Mouse (Mus musculus) forebrain, embryonic 13.5 days (tissue): Measurements from ENCODE around the gene Gm42791. TPM values are rescaled to one million over a fixed set of nuclear protein-coding genes. Genes with fewer than 3 reads are reported as not detected.

Experiments used
- ATAC-seq: fragments of 200-750 bp; cut with Nextera tagmentation; 2 replicates; pipeline ENCODE4 v1.8.0; 2017
- H3K27ac ChIP-seq: fragments of 300-500 bp; sonication (generic); 2 replicates; pipeline ENCODE4 v1.5.1; 2015; ENCODE audit warnings: inconsistent platforms, mild to moderate bottlenecking, moderate library complexity
- H3K27me3 ChIP-seq: fragments of 300-500 bp; sonication (generic); 2 replicates; pipeline ENCODE4 v1.6.1; 2015; ENCODE audit warnings: mild to moderate bottlenecking, inconsistent platforms
- H3K36me3 ChIP-seq: fragments of 300-500 bp; sonication (generic); 2 replicates; pipeline ENCODE4 v1.6.1; 2015; ENCODE audit warnings: mild to moderate bottlenecking, inconsistent platforms; ENCODE audit not compliant: poor library complexity, severe bottlenecking
- H3K4me1 ChIP-seq: fragments of 300-500 bp; sonication (generic); 2 replicates; pipeline ENCODE4 v1.6.1; 2015; ENCODE audit warnings: inconsistent platforms
- H3K4me2 ChIP-seq: fragments of 300-500 bp; sonication (generic); 2 replicates; pipeline ENCODE4 v1.6.1; 2015; ENCODE audit warnings: inconsistent platforms, mild to moderate bottlenecking, moderate library complexity
- H3K4me3 ChIP-seq: fragments of 300-500 bp; sonication (generic); 2 replicates; pipeline ENCODE4 v1.5.1; 2015; ENCODE audit warnings: mild to moderate bottlenecking, inconsistent platforms
- H3K9ac ChIP-seq: fragments of 300-500 bp; sonication (generic); 2 replicates; pipeline ENCODE4 v1.6.1; 2015; ENCODE audit warnings: mild to moderate bottlenecking, inconsistent platforms
- H3K9me3 ChIP-seq: fragments of 300-500 bp; sonication (generic); replicated peaks from 2 replicates; pipeline ENCODE4 v1.6.1; 2016; ENCODE audit warnings: inconsistent platforms
- WGBS: fragments of 180-500 bp; shearing (Covaris S2); methylation state at CpG from one replicate; pipeline ENCODE4 v1.1.7; 2015; 5-methylcytosine and 5-hydroxymethylcytosine counted together
- polyA plus RNA-seq: library from polyadenylated mRNA; unstranded; fragments of >200 nt; fragmentation: Nextera tagmentation; extraction: Ambion mirVana; gene quantifications from 2 replicates; pipeline ENCODE4 v1.2.1, GENCODE M21; 2015

The Gm42791 gene
- polyA plus RNA-seq, 1 experiment from 2014 or later = 3.5 TPM

- Histone ChIP-seq H3K9ac (no peak overlapping the region), H3K4me3 (no peak overlapping the region), H3K9me3 (no peaks in the 10 kb centered on the region), H3K4me1 (peaks cover 25% of the 10 kb centered on the region), H3K36me3 (peaks cover 59% of the 10 kb centered on the region), H3K27ac (no peak overlapping the region), H3K4me2 (no peak overlapping the region), H3K27me3 (no peaks in the 10 kb centered on the region)
- 44% methylated on average over 6 of the region's 6 CpGs for WGBS
- ATAC-seq = no peak
Measured at GRCm38 (mm10) chr5:148909402-148909801, 85.5 kb downstream of the Gm42791 start.

- Histone ChIP-seq H3K9me3 (no peaks in the 10 kb centered on the region), H3K4me2 (no peak overlapping the region), H3K27me3 (no peaks in the 10 kb centered on the region), H3K27ac (peak overlapping the region; percentile 31; the same call in 1 of the 2 replicates), H3K4me3 (no peak overlapping the region), H3K4me1 (peaks cover 25% of the 10 kb centered on the region), H3K36me3 (peaks cover 61% of the 10 kb centered on the region), H3K9ac (no peak overlapping the region)
- peak; percentile 55 for ATAC-seq
- 21% methylated on average over 7 of the region's 7 CpGs for WGBS
Measured at GRCm38 (mm10) chr5:148909057-148909395, 85.9 kb downstream of the Gm42791 start.

- Histone ChIP-seq H3K9ac (no peak overlapping the region; the same call in 1 of the 2 replicates), H3K4me2 (no peak overlapping the region), H3K27ac (peak overlapping the region; percentile 31; the same call in 1 of the 2 replicates), H3K4me3 (no peak overlapping the region), H3K36me3 (peaks cover 62% of the 10 kb centered on the region), H3K4me1 (peaks cover 25% of the 10 kb centered on the region), H3K27me3 (no peaks in the 10 kb centered on the region), H3K9me3 (no peaks in the 10 kb centered on the region)
- WGBS = 66% methylated on average over 17 of the region's 17 CpGs
- peak; percentile 40 for ATAC-seq
Measured at GRCm38 (mm10) chr5:148908191-148909056, 86.5 kb downstream of the Gm42791 start.

- peaks cover 25% of the 10 kb centered on the region for H3K4me1 ChIP-seq
- ATAC-seq = no peak
- H3K27ac ChIP-seq = no peak overlapping the region
- 87% methylated on average over 4 of the region's 4 CpGs for WGBS
- no peaks in the 10 kb centered on the region for H3K27me3 ChIP-seq
- H3K36me3 ChIP-seq = peaks cover 51% of the 10 kb centered on the region
- H3K9me3 ChIP-seq = no peaks in the 10 kb centered on the region
- no peak overlapping the region for H3K4me2 ChIP-seq
- no peak overlapping the region for H3K9ac ChIP-seq
- H3K4me3 ChIP-seq = no peak overlapping the region
Measured at GRCm38 (mm10) chr5:148906305-148906704, 88.6 kb downstream of the Gm42791 start.

- Histone ChIP-seq H3K9ac (no peak overlapping the region), H3K4me2 (no peak overlapping the region), H3K4me3 (no peak overlapping the region), H3K36me3 (peaks cover 44% of the 10 kb centered on the region), H3K4me1 (peaks cover 25% of the 10 kb centered on the region), H3K27me3 (no peaks in the 10 kb centered on the region), H3K9me3 (no peaks in the 10 kb centered on the region), H3K27ac (no peak overlapping the region)
- ATAC-seq = no peak
- 76% methylated on average over 6 of the region's 6 CpGs for WGBS
Measured at GRCm38 (mm10) chr5:148904846-148905245, 90.1 kb downstream of the Gm42791 start.

- H3K4me3 ChIP-seq = no peak overlapping the region
- H3K36me3 ChIP-seq = peaks cover 30% of the 10 kb centered on the region
- no peaks in the 10 kb centered on the region for H3K27me3 ChIP-seq
- WGBS = 97% methylated on average over 7 of the region's 7 CpGs
- H3K4me1 ChIP-seq = peaks cover 27% of the 10 kb centered on the region
- no peak overlapping the region for H3K9ac ChIP-seq
- no peak overlapping the region for H3K27ac ChIP-seq
- H3K4me2 ChIP-seq = no peak overlapping the region
- no peaks in the 10 kb centered on the region for H3K9me3 ChIP-seq
- no peak for ATAC-seq
Measured at GRCm38 (mm10) chr5:148899361-148899760, 95.6 kb downstream of the Gm42791 start.

- no peak overlapping the region for H3K4me3 ChIP-seq
- ATAC-seq = peak; percentile 48; the same call in 1 of the 2 replicates
- H3K27me3 ChIP-seq = no peaks in the 10 kb centered on the region
- 0 out of 2 replicates have a peak overlapping the region, but pooled peaks have one; percentile 21 for H3K9ac ChIP-seq
- no peak overlapping the region for H3K4me2 ChIP-seq
- no peak overlapping the region; the same call in 1 of the 2 replicates for H3K27ac ChIP-seq
- H3K36me3 ChIP-seq = peaks cover 31% of the 10 kb centered on the region
- peaks cover 27% of the 10 kb centered on the region for H3K4me1 ChIP-seq
- no peaks in the 10 kb centered on the region for H3K9me3 ChIP-seq
- 63% methylated on average over 12 of the region's 12 CpGs for WGBS
Measured at GRCm38 (mm10) chr5:148897941-148898417, 97.0 kb downstream of the Gm42791 start.

- peak; percentile 16; the same call in 1 of the 2 replicates for ATAC-seq
- Histone ChIP-seq H3K36me3 (peaks cover 35% of the 10 kb centered on the region), H3K4me1 (peaks cover 27% of the 10 kb centered on the region), H3K27me3 (no peaks in the 10 kb centered on the region), H3K9me3 (no peaks in the 10 kb centered on the region), H3K4me2 (no peak overlapping the region), H3K4me3 (no peak overlapping the region), H3K9ac (no peak overlapping the region), H3K27ac (no peak overlapping the region)
- WGBS = 82% methylated on average over 14 of the region's 14 CpGs
Measured at GRCm38 (mm10) chr5:148897069-148897702, 97.8 kb downstream of the Gm42791 start.

- WGBS = 88% methylated on average over 10 of the region's 10 CpGs
- Histone ChIP-seq H3K4me2 (no peak overlapping the region), H3K9ac (no peak overlapping the region), H3K9me3 (no peaks in the 10 kb centered on the region), H3K4me3 (no peak overlapping the region), H3K27me3 (no peaks in the 10 kb centered on the region), H3K4me1 (peaks cover 27% of the 10 kb centered on the region), H3K36me3 (peaks cover 42% of the 10 kb centered on the region), H3K27ac (no peak overlapping the region)
- no peak for ATAC-seq
Measured at GRCm38 (mm10) chr5:148896515-148896914, 98.4 kb downstream of the Gm42791 start.

- H3K27me3 ChIP-seq = no peaks in the 10 kb centered on the region
- WGBS = 90% methylated on average over 7 of the region's 7 CpGs
- H3K36me3 ChIP-seq = peaks cover 42% of the 10 kb centered on the region
- no peak overlapping the region for H3K4me3 ChIP-seq
- no peak overlapping the region for H3K27ac ChIP-seq
- no peak for ATAC-seq
- H3K4me2 ChIP-seq = no peak overlapping the region
- H3K9ac ChIP-seq = no peak overlapping the region
- H3K4me1 ChIP-seq = peaks cover 27% of the 10 kb centered on the region
- H3K9me3 ChIP-seq = no peaks in the 10 kb centered on the region
Measured at GRCm38 (mm10) chr5:148895833-148896232, 99.1 kb downstream of the Gm42791 start.

GRCm38 (mm10) chr5:148895034-148895433 lies 99.9 kb downstream of the Gm42791 start:
- Histone ChIP-seq H3K36me3 (peaks cover 49% of the 10 kb centered on the region), H3K4me2 (no peak overlapping the region), H3K27me3 (no peaks in the 10 kb centered on the region), H3K4me1 (peaks cover 27% of the 10 kb centered on the region), H3K9me3 (no peaks in the 10 kb centered on the region), H3K4me3 (no peak overlapping the region), H3K27ac (no peak overlapping the region; the same call in 1 of the 2 replicates), H3K9ac (peak overlapping the region; percentile 31)
- 25% methylated on average over 5 of the region's 5 CpGs for WGBS
- no peak for ATAC-seq

- no peak overlapping the region for H3K9ac ChIP-seq
- peaks cover 13% of the 10 kb centered on the region for H3K4me1 ChIP-seq
- 97% methylated on average over 4 of the region's 4 CpGs for WGBS
- no peak overlapping the region for H3K4me3 ChIP-seq
- no peaks in the 10 kb centered on the region for H3K27me3 ChIP-seq
- peaks cover 77% of the 10 kb centered on the region for H3K36me3 ChIP-seq
- no peaks in the 10 kb centered on the region for H3K9me3 ChIP-seq
- H3K27ac ChIP-seq = no peak overlapping the region
- H3K4me2 ChIP-seq = no peak overlapping the region
- ATAC-seq = no peak
Measured at GRCm38 (mm10) chr5:148890237-148890636, 104.7 kb downstream of the Gm42791 start.
